Mouse (Mus musculus) erythroblast, embryonic 14.5 days (primary cell): ENCODE measurements around the gene Kdm5b. TPM values are rescaled to one million over a fixed set of nuclear protein-coding genes. Genes with fewer than 3 reads are reported as not detected.
"Not testable (repeated sequence)": the region's sequence is repeated elsewhere in the genome, so short reads cannot be mapped to it uniquely, and the experiment has no call there.

Experiments used
- H3K27me3 ChIP-seq: 2 replicates; pipeline ENCODE4 v1.6.1; 2012; ENCODE audit warnings: inconsistent platforms; ENCODE audit not compliant: control insufficient read depth
- H3K36me3 ChIP-seq: 2 replicates; pipeline ENCODE4 v1.6.1; 2012; ENCODE audit warnings: mild to moderate bottlenecking, inconsistent platforms; ENCODE audit not compliant: control insufficient read depth
- H3K4me1 ChIP-seq: 2 replicates; pipeline ENCODE4 v1.6.1; 2012; ENCODE audit warnings: inconsistent platforms; ENCODE audit not compliant: control insufficient read depth
- H3K4me3 ChIP-seq: replicated peaks from 2 replicates; pipeline ENCODE3; 2012; ENCODE audit warnings: moderate library complexity, mild to moderate bottlenecking, inconsistent platforms
- H3K9me3 ChIP-seq: 2 replicates; pipeline ENCODE4 v1.6.1; 2012; ENCODE audit warnings: low read length, inconsistent platforms, mixed read lengths; ENCODE audit not compliant: control insufficient read depth
- GATA1 ChIP-seq: IDR thresholded peaks from 2 replicates; pipeline ENCODE4 v1.6.1; 2012; ENCODE audit warnings: low read length, inconsistent platforms, mixed read lengths
- TAL1 ChIP-seq: IDR thresholded peaks from 3 replicates; pipeline ENCODE4 v1.6.1; 2012; ENCODE audit warnings: low read length, inconsistent platforms, mixed read lengths
- polyA plus RNA-seq: library from polyadenylated mRNA; stranded (reverse); fragments of >175 nt; gene quantifications from 2 replicates; pipeline ENCODE4 v1.2.3, GENCODE M21; 2012

Gene Kdm5b
- polyA plus RNA-seq, 1 experiment = 0.01 TPM

DNA sequence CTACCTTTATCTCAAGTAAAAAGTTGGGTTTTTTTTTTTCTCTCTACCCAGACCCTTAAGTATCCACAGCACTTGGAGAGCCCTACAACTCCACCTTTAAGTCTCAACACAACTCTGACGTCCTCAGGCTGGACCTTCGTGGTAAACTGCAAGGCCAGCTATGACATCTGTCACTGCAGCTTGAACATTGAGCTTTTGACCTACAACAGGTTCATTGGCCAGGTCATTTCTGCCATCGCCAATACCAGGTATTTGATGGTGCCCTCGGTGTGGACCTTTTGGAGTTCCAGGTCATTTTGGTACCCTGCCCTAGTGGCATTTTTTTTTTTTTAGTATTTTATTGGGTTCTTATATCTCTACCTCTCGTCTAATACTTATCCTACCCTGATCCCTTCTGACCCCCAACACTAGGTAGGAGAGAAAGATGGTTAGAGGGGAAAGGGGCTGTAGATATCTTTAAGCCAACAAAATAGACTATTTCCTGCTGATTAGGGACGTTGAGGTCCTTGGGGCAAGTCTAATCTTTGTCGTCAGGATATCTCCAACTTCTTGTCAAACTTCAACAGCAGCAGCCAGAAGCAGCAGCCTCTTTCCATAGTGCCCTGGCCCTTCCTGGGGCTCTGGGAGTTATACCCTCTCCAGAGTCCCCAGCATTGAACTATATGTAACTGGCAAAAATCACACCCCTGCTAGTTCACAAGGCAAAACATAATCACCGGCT, 39.8 kb upstream of the Kdm5b start:
- Histone ChIP-seq H3K36me3 (no peaks in the 10 kb centered on the region), H3K4me1 (peaks cover 33% of the 10 kb centered on the region), H3K4me3 (no peak overlapping the region), H3K27me3 (peaks cover 4% of the 10 kb centered on the region), H3K9me3 (no peaks in the 10 kb centered on the region)
- TF ChIP-seq TAL1 (no peak), GATA1 (no peak)

DNA sequence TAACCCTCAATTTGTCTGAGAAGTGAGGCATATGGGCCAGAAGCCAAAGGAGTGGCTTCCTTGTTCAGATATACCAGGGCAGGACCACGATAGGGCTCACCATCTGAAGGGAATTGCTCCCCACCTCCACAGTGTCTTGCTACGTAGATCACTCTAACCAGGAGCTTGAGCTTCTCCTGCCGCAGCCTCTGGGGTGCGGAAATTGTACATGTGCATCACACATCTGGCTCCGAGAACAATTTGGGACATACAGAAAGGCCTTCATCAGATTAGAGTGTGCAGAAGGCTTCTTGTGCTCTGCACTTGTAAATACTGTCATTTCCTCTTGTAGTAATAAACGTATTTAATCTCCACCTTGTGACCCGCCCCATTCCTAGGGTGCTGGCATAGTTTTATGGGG, 38.8 kb upstream of the Kdm5b start:
- H3K9me3 ChIP-seq = peaks cover 5% of the 10 kb centered on the region; the same call in 1 of the 2 replicates
- H3K4me3 ChIP-seq = no peak overlapping the region
- H3K36me3 ChIP-seq = peaks cover 6% of the 10 kb centered on the region; the same call in 1 of the 2 replicates
- TF ChIP-seq TAL1 (no peak), GATA1 (no peak)
- peaks cover 4% of the 10 kb centered on the region for H3K27me3 ChIP-seq
- H3K4me1 ChIP-seq = peaks cover 43% of the 10 kb centered on the region

- H3K4me3 ChIP-seq = no peak overlapping the region
- H3K27me3 ChIP-seq = no peaks in the 10 kb centered on the region
- peaks cover 6% of the 10 kb centered on the region; the same call in 1 of the 2 replicates for H3K36me3 ChIP-seq
- peaks cover 54% of the 10 kb centered on the region for H3K4me1 ChIP-seq
- no peak for TF ChIP-seq GATA1
- no peak for TF ChIP-seq TAL1
- H3K9me3 ChIP-seq = peaks cover 5% of the 10 kb centered on the region; the same call in 1 of the 2 replicates
Measured at GRCm38 (mm10) chr1:134522325-134522724, 37.6 kb upstream of the Kdm5b start.

GRCm38 (mm10) chr1:134524424-134524823, 35.5 kb upstream of the Kdm5b start:
- H3K4me3 ChIP-seq = no peak overlapping the region
- H3K9me3 ChIP-seq = peaks cover 5% of the 10 kb centered on the region; the same call in 1 of the 2 replicates
- TF ChIP-seq GATA1 (no peak), TAL1 (no peak)
- peaks cover 58% of the 10 kb centered on the region for H3K4me1 ChIP-seq
- peaks cover 6% of the 10 kb centered on the region; the same call in 1 of the 2 replicates for H3K36me3 ChIP-seq
- no peaks in the 10 kb centered on the region for H3K27me3 ChIP-seq

GRCm38 (mm10) chr1:134525015-134525414, 35.0 kb upstream of the Kdm5b start:
- H3K9me3 ChIP-seq = peaks cover 5% of the 10 kb centered on the region; the same call in 1 of the 2 replicates
- TF ChIP-seq GATA1 = no peak
- no peak for TF ChIP-seq TAL1
- H3K4me3 ChIP-seq = no peak overlapping the region
- peaks cover 58% of the 10 kb centered on the region for H3K4me1 ChIP-seq
- H3K36me3 ChIP-seq = peaks cover 6% of the 10 kb centered on the region; the same call in 1 of the 2 replicates
- no peaks in the 10 kb centered on the region for H3K27me3 ChIP-seq

DNA sequence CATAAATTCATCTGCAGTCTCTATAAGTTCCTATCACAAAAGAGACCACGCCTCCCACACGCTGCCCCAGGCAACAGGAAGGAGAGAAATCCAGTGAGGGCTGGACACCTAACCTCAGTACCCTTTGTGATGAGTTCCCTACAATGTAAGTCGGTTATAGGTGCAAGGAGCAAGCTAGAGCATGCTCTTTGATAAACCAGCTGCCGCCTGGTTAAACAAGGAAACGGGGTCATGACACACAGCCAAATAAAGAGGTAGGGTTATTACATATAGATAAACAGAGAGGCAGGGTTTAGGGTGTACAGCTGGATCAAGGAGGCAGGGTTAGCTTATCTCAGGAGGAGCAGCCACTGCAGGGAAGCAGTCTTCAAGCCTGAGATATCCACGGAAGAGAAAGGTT, 33.2 kb upstream of the Kdm5b start:
- Histone ChIP-seq H3K4me1 (peaks cover 52% of the 10 kb centered on the region), H3K36me3 (peaks cover 6% of the 10 kb centered on the region; the same call in 1 of the 2 replicates), H3K9me3 (peaks cover 5% of the 10 kb centered on the region; the same call in 1 of the 2 replicates), H3K4me3 (peak overlapping the region; percentile 52), H3K27me3 (no peaks in the 10 kb centered on the region)
- peak; percentile 92 for TF ChIP-seq GATA1
- peak; percentile 90 for TF ChIP-seq TAL1

DNA sequence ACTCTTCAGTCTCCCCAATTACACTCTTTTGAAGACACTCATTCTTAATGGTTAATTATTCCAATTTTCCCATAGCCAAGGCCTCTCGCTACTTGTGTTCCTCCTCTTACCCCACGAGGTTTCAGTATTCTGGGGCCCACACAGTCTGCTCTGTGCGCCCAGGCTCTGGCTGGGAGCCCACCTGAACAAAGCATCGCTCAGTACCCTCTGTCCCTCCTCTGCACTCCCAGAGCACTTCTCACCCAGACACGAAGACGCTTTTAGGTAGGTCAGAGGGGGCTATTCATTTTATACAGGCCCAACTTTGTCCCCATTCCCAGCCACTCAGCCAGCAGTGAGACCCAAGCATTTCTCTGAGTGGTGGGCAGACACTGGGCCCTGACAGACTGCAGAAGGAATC, 29.4 kb upstream of the Kdm5b start:
- H3K27me3 ChIP-seq = no peaks in the 10 kb centered on the region
- peaks cover 5% of the 10 kb centered on the region; the same call in 1 of the 2 replicates for H3K36me3 ChIP-seq
- H3K4me1 ChIP-seq = peaks cover 44% of the 10 kb centered on the region
- H3K4me3 ChIP-seq = no peak overlapping the region
- TF ChIP-seq TAL1 (no peak), GATA1 (no peak)
- H3K9me3 ChIP-seq = peaks cover 4% of the 10 kb centered on the region; the same call in 1 of the 2 replicates

DNA sequence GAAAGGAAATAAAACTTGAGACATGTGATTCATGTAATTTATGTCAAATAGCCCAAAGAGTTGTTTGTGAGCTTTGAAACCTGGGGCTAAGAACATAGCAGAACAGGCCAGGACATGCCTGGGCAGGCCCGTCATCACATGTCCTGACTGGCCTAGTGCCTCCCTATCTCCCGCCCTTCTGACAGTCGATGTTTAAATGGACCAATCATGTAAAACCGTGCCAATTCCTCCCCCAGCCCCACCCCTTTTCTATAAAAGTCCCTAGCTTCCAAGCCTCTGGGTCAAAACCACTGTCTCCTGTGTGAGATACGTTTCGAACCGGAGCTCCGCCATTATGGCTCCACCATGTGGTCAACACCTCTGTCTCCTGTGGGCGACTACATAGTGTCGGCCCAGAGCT, 26.3 kb upstream of the Kdm5b start:
- not testable (repeated sequence) for H3K4me3 ChIP-seq, H3K27me3 ChIP-seq, H3K9me3 ChIP-seq, H3K36me3 ChIP-seq
- peaks cover 21% of the 10 kb centered on the region for H3K4me1 ChIP-seq

- no peaks in the 10 kb centered on the region for H3K27me3 ChIP-seq
- no peaks in the 10 kb centered on the region for H3K36me3 ChIP-seq
- H3K4me1 ChIP-seq = peaks cover 16% of the 10 kb centered on the region; the same call in 1 of the 2 replicates
- no peak overlapping the region for H3K4me3 ChIP-seq
- TF ChIP-seq TAL1 = no peak
- H3K9me3 ChIP-seq = no peaks in the 10 kb centered on the region
Measured at GRCm38 (mm10) chr1:134535054-134535453, 24.9 kb upstream of the Kdm5b start.

GRCm38 (mm10) chr1:134535513-134535912, 24.5 kb upstream of the Kdm5b start:
- no peaks in the 10 kb centered on the region for H3K27me3 ChIP-seq
- H3K36me3 ChIP-seq = no peaks in the 10 kb centered on the region
- H3K4me3 ChIP-seq = no peak overlapping the region
- no peaks in the 10 kb centered on the region for H3K9me3 ChIP-seq
- peaks cover 11% of the 10 kb centered on the region; the same call in 1 of the 2 replicates for H3K4me1 ChIP-seq
- no peak for TF ChIP-seq GATA1
- no peak for TF ChIP-seq TAL1
